Mouse (Mus musculus): ENCODE measurements around the gene Arhgap11a. TPM values are rescaled to one million over a fixed set of nuclear protein-coding genes. Genes with fewer than 3 reads are reported as not detected.

The Arhgap11a gene
- total and polyA plus RNA-seq, 2 experiments from 2014 or later, result 1.3 to 2.0 TPM

DNA sequence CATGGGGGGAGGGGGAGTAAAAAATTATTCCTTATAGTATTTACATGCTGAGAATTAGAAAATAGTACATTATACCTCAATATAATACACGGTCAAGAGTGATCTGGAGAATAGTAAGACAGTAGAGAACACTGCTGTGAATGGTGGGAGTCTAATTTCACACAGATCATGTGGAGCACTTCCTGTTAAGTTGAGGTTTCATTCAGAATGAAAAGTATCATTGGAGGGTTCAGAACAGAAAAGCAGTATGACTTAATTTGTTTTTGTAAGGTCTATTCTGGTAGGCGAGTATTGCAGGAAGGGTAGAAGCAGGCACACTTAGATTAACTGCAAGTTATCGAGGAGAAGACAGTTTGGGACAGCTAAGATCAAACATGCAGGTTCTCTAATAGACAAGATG lies 13.2 kb downstream of the Arhgap11a start:
- ATAC-seq (ENCODE audit: low FRiP score) (no peak), DNase-seq (ENCODE audit: low spot score) (no peak)
- H3K27me3 ChIP-seq (ENCODE audit: insufficient read depth, low read length), result no peaks in the 10 kb centered on the region
- H3K27ac ChIP-seq (ENCODE audit: low read depth, low read length), result no peak overlapping the region
- 89% methylated on average over 3 of the region's 3 CpGs for WGBS
- H3K9me3 ChIP-seq (ENCODE audit: low read length), result no peaks in the 10 kb centered on the region
- no peak overlapping the region for H3K4me3 ChIP-seq (ENCODE audit: low read depth, low read length)
- no peak overlapping the region for H3K9ac ChIP-seq (replicated peaks; ENCODE audit: low read length, poor library complexity, severe bottlenecking)
- no peak overlapping the region for H3K4me2 ChIP-seq (ENCODE audit: low read depth, low read length, poor library complexity, severe bottlenecking)
- no peaks in the 10 kb centered on the region for H3K4me1 ChIP-seq (ENCODE audit: insufficient read depth, low read length)
- no peak for TF ChIP-seq CTCF (IDR thresholded peaks at IDR 0.05)
- no peaks in the 10 kb centered on the region for H3K36me3 ChIP-seq (ENCODE audit: insufficient read depth, low read length)

DNA sequence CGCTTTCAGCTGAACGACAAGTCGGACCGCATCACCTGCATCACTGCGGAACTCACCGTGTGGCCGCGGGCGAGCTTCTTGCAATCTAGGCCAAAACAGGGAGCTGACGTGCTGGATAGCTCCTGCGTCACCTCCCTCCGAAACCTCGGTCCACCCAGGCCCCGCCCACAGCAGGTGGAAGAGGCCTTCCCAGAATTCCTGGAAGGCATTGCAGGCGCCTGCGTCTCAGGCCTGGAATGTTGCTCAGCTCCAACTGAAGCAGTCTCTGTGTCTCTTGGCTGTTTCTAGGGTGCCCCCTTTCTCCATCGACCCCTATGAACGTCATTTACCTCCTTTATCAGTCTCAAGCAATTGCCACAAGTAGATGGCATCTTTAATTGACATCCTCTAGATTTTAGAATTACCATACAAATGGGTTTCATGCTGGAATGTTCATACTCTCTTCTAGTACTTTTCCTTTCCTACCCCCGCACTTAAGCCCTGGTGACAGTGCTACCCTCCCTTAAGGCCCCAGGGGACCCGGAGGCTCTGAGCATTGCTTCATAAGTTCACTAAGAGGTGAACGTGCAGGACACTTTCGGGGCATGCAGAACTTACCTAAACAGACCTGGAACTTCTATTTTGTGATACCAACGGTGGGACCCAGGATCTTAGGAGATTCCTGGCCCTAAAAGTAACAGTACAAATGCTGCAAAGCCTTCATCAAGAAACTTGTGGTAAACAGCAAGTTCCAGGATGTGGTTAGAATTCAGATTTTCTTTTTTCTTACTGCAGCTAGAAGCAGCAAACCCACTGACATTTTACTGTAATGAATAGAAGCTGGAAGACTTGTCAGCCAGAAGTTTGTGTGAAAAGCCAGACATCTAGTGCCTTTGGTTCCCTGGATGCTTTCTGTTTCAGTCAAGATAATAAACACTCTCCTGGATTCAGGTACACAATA lies 19.2 kb downstream of the Arhgap11a start, which contains the start of gene Scg5:
TSS of gene Scg5 (minus strand) at position 179 of the 940 bp plus-strand sequence.
- no peaks in the 10 kb centered on the region for H3K9me3 ChIP-seq (ENCODE audit: low read length)
- peak within 1 kb of the TSS; percentile 96 for H3K27ac ChIP-seq (ENCODE audit: low read depth, low read length)
- peak; percentile 96 for ATAC-seq (ENCODE audit: low FRiP score)
- H3K4me2 ChIP-seq (ENCODE audit: low read depth, low read length, poor library complexity, severe bottlenecking), result peak within 1 kb of the TSS; percentile 61
- peak; percentile 96 for DNase-seq (ENCODE audit: low spot score)
- peak within 1 kb of the TSS; percentile 74 for H3K9ac ChIP-seq (replicated peaks; ENCODE audit: low read length, poor library complexity, severe bottlenecking)
- no peak for TF ChIP-seq CTCF (IDR thresholded peaks at IDR 0.05)
- H3K36me3 ChIP-seq (ENCODE audit: insufficient read depth, low read length), result no peaks in the 10 kb centered on the region
- H3K4me1 ChIP-seq (ENCODE audit: insufficient read depth, low read length), result peaks cover 23% of the 10 kb centered on the region
- H3K4me3 ChIP-seq (ENCODE audit: low read depth, low read length), result peak within 1 kb of the TSS; percentile 56
- H3K27me3 ChIP-seq (ENCODE audit: insufficient read depth, low read length), result no peaks in the 10 kb centered on the region
- 10% methylated on average over 23 of the region's 23 CpGs for WGBS

DNA sequence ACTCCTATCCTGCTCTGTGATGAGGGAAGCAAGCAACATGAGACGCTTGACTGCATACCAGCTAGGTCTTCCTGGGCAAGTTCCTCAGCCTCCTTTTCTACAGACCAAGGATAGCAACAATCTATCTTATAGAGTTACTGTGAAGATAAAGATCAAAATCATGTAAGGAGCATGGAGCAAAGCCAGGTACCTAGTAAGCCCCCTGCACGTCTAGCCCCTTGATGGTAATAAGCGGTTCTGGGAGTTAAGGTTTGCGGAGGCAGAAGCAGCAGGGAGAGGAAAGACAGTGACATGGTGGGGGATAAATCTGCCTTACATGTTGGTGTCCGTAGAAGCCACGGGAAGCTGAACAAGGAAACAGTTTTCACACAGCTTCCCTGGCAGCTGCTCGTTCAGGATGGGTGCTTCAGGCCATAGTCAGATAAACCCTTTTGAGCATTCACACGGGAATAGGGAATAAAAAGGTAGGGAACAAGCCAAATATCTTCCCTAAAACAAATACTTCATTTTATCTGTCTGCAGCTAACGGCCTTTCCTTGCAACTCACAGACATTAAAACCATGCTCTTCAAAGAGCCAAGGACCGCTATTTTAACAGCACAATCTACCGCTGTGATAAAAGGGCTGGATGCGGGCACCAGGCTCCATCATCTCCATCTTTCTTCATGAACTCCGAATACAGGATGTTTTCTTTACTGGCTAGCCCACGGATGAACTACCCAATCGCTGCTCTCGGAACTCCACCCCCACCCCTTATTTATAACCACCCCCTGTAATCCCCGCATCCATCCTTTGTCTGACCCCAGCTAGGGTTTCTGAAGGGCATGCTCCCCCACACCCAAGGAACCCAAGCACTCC lies 20.1 kb downstream of the Arhgap11a start:
- H3K27ac ChIP-seq (ENCODE audit: low read depth, low read length), result peak overlapping the region; percentile 96
- H3K36me3 ChIP-seq (ENCODE audit: insufficient read depth, low read length), result no peaks in the 10 kb centered on the region
- peaks cover 23% of the 10 kb centered on the region for H3K4me1 ChIP-seq (ENCODE audit: insufficient read depth, low read length)
- H3K4me2 ChIP-seq (ENCODE audit: low read depth, low read length, poor library complexity, severe bottlenecking), result peak overlapping the region; percentile 61
- H3K9ac ChIP-seq (replicated peaks; ENCODE audit: low read length, poor library complexity, severe bottlenecking), result peak overlapping the region; percentile 74
- peak overlapping the region; percentile 56 for H3K4me3 ChIP-seq (ENCODE audit: low read depth, low read length)
- H3K9me3 ChIP-seq (ENCODE audit: low read length), result no peaks in the 10 kb centered on the region
- DNase-seq (ENCODE audit: low spot score), result peak; percentile 85
- WGBS, result 4% methylated on average over 17 of the region's 17 CpGs
- peak; percentile 92 for ATAC-seq (ENCODE audit: low FRiP score)
- TF ChIP-seq CTCF (IDR thresholded peaks at IDR 0.05), result no peak
- H3K27me3 ChIP-seq (ENCODE audit: insufficient read depth, low read length), result no peaks in the 10 kb centered on the region

DNA sequence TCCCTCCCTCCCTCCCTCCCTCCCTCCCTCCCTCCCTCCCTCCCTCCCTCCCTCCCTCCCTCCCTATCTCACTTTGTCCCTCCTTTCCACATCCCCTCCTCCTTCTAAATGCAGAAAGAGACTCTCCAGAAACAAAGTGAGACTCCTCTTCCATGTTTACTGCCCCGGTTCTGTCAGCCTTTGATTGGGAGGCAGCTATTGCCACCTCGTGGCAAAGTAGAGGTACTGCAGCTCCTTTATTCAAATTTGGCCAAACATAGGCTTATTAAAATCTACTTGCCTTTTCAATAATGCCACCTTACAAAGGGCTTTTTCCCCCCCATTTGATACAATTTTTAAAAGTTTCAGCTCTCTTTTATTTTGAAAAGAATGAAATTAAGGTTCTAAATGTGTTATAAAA lies 24.6 kb downstream of the Arhgap11a start:
- H3K36me3 ChIP-seq (ENCODE audit: insufficient read depth, low read length), result peaks cover 8% of the 10 kb centered on the region; the same call in 1 of the 2 replicates
- H3K9me3 ChIP-seq (ENCODE audit: low read length), result no peaks in the 10 kb centered on the region
- H3K4me3 ChIP-seq (ENCODE audit: low read depth, low read length), result no peak overlapping the region
- peaks cover 19% of the 10 kb centered on the region for H3K4me1 ChIP-seq (ENCODE audit: insufficient read depth, low read length)
- H3K9ac ChIP-seq (replicated peaks; ENCODE audit: low read length, poor library complexity, severe bottlenecking), result no peak overlapping the region
- peak; percentile 95 for TF ChIP-seq CTCF (IDR thresholded peaks at IDR 0.05)
- peak; percentile 77 for DNase-seq (ENCODE audit: low spot score)
- WGBS, result 0% methylated on average over 2 of the region's 2 CpGs
- H3K27ac ChIP-seq (ENCODE audit: low read depth, low read length), result no peak overlapping the region
- no peak overlapping the region for H3K4me2 ChIP-seq (ENCODE audit: low read depth, low read length, poor library complexity, severe bottlenecking)
- no peaks in the 10 kb centered on the region for H3K27me3 ChIP-seq (ENCODE audit: insufficient read depth, low read length)
- ATAC-seq (ENCODE audit: low FRiP score), result no peak

DNA sequence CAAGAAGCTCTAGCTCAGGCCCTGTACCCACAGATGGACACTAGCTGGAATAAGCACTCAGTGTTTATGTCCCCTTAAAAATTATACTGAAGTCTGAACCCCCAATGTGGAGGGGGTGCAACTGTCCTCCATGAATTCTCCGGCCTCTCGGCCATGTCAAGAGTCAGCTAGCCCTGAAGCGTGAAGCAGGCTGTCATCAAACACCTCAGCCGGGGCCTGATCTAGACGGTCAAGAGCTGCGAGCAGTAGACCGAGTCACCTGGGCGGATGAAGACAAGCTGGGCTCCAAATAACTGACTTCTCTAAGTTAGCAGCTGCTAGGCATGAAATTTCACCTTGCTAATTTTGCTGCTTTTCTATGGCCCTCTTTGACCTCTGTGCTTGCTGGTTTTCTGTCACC lies 26.1 kb downstream of the Arhgap11a start:
- Histone ChIP-seq H3K4me2 (ENCODE audit: low read depth, low read length, poor library complexity, severe bottlenecking) (no peak overlapping the region), H3K9ac (replicated peaks; ENCODE audit: low read length, poor library complexity, severe bottlenecking) (no peak overlapping the region), H3K4me3 (ENCODE audit: low read depth, low read length) (no peak overlapping the region), H3K27me3 (ENCODE audit: insufficient read depth, low read length) (no peaks in the 10 kb centered on the region), H3K27ac (ENCODE audit: low read depth, low read length) (no peak overlapping the region), H3K4me1 (ENCODE audit: insufficient read depth, low read length) (peaks cover 19% of the 10 kb centered on the region), H3K9me3 (ENCODE audit: low read length) (no peaks in the 10 kb centered on the region), H3K36me3 (ENCODE audit: insufficient read depth, low read length) (peaks cover 15% of the 10 kb centered on the region; the same call in 1 of the 2 replicates)
- ATAC-seq (ENCODE audit: low FRiP score), result no peak
- no peak for DNase-seq (ENCODE audit: low spot score)
- TF ChIP-seq CTCF (IDR thresholded peaks at IDR 0.05), result no peak
- 93% methylated on average over 8 of the region's 8 CpGs for WGBS

Measured in midbrain, postnatal 0 days (tissue).